Mouse (Mus musculus) embryo, embryonic 11.5 days (tissue): ENCODE measurements around the gene 1700123K08Rik.
"Not testable (repeated sequence)": the region's sequence is repeated elsewhere in the genome, so short reads cannot be mapped to it uniquely, and the experiment has no call there.

Experiments used
- DNase-seq: peaks from one replicate; pipeline ENCODE4 v3.0.0-alpha.2; 2012; ENCODE audit warnings: low read depth, low spot score

The 1700123K08Rik gene

DNA sequence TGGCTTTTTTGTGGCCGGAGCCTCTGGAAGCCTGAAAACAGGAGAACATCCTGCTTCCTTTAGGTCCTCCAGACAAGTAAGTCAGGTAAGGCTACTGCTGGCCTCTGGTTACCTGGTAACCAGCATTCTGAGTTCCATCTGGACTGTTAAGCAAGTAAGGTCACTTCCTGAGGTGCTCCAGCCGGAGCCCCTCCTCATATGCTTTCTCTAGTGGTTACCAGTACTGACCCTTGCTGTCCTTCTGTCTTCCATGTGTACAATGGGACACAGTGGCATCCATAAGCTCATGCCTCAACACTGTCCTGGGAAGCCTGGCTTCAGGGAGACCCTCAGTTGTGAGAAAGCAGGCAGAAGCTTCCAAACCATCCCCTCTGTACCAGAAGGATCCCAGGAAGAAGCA lies at the start of gene 1700123K08Rik:
TSS of gene 1700123K08Rik (minus strand) at position 101 of the 400 bp plus-strand sequence.
- DNase-seq, result not testable (repeated sequence)

DNA sequence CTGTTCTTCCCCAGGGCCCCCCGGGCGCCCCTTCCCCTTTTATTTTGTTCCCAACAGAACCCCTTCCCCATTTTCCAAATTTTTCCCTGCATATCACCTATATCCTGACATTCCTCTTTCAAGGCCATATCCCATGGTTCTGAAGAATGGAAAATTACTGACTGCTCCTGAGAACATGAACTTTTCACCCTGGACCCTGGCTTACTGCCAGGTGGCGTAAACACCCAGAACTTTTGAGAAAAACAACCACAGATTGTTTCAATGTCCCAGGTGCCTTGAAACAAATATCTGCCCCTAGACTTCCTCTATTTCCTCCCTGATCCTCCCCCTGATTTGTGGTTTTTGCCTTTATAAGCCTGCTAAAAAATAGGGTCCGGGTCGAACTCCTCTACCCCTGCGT lies 22.9 kb upstream of the 1700123K08Rik start:
- no peak for DNase-seq

DNA sequence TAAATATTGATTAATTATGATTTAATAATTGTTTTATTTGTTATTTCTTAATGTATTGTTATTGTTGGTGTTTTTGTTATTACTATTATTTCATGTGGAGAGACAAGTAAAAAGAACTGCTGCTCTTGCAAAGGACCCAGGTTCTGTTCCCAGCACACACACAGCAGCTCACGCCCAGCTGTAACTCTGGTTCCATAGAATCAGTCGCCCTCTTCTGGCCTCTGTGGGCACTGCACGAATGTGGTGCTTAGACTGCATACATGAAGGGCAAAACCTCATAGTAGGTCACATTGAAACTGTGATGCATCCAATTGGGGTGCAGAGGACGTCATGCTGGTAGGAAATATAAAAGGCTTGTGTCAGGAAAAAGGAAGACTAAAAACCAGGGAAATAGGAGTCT lies 7.1 kb upstream of the 1700123K08Rik start:
- DNase-seq, result peak; percentile 27

DNA sequence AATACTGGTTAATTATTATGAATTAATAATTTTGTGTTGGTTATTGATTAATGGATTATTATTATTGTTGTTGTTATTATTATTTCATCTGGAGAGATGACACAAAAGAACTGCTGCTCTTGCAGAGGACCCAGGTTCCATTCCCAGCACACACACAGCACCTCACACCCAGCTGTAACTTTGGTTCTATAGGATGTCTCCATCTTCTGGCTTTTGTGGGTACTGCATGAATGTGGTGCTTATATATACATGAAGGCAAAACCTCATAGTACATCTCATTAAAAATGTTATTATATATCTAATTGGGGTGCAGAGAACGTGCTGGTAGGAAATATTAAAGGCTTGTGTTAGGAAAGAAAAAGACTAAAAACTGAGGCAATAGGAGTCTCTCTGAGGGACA lies 11.8 kb downstream of the 1700123K08Rik start:
- DNase-seq, result no peak

GRCm38 (mm10) chr5:138532491-138532890 lies 32.0 kb downstream of the 1700123K08Rik start:
- DNase-seq, result no peak
